Mouse (Mus musculus): ENCODE data around the gene Pitpnm2. TPM values are rescaled to one million over a fixed set of nuclear protein-coding genes. Genes with fewer than 3 reads are reported as not detected.
A peak's percentile ranks its signal among the peaks of the same experiment; 100 is the strongest.

Gene Pitpnm2
- polyA plus RNA-seq, 1 experiment from 2014 or later = 5.1 TPM

DNA sequence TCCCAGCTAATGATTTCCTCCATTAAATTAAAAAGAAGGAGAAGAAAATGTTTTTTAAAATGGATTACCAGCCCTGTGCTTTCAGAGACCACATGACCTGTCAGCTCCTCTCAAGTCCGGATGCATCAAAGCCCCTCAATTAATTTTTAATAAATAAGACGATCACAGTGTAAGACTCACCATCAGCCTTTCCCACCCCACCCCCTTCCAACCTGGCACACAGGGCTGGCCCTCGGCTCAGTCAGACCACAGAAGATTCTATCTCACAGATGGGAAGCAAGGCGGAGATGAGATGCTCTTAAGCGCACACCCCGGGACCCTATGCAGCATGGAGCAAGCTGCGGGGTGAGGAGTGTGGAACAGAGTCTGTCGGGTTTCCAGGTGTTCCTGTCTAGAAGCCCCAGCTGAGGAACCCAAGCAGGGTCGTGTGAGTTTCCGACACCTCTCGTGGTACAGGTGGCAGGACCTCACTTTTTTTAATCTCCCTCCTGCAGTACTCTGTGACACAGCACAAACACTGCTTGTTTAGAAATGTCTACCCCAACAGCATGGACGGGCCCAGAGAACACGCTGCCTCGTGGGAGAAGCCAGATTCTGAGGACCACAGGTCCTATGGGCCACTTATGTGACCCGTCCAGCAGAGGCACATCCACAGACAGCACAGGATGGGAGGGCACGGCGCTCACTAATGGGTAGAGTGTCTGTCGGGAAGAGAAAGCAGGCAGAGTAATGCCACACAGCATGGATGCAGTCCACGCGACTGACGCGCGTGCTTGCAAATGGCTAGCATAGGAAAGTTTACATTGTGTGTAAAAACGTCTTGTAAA is 56.1 kb downstream of the Pitpnm2 start:
- WGBS = 71% methylated on average over 24 of the region's 24 CpGs
- no peaks in the 10 kb centered on the region for H3K36me3 ChIP-seq
- no peak overlapping the region for H3K9ac ChIP-seq
- peaks cover 7% of the 10 kb centered on the region; the same call in 1 of the 2 replicates for H3K4me1 ChIP-seq
- H3K27me3 ChIP-seq (replicated peaks) = no peaks in the 10 kb centered on the region
- H3K9me3 ChIP-seq = no peaks in the 10 kb centered on the region
- no peak for ATAC-seq (ENCODE audit: insufficient read depth, low FRiP score, low read depth)
- H3K4me3 ChIP-seq (replicated peaks) = no peak overlapping the region
- no peak overlapping the region for H3K27ac ChIP-seq
- no peak overlapping the region for H3K4me2 ChIP-seq

DNA sequence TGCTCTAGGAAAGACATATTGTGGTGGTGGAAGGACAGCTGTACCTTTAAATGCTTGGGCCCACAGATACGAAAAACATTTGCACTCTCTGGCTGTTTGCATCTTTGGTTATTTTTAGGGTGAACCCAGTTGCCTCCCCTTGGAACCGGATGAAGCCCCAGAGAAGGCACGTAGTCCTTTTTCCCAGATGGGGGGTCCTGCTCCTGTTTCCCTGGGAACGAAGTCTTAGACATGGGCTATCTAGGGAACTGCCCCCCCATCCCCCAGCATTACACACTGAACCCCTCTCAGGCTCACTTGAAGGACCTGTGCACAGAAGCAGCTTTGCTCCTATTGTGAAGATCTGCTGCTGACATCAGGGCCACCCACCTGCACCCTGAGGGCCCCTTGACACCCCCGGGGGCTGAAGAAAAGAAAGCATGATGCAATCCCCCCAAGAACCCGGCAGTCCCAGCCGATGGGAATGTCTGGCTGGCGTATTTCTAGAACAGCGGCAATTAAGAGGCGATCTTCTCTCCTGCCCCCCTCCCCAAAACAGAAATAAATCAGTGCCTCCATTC is 56.8 kb downstream of the Pitpnm2 start:
- no peak for ATAC-seq (ENCODE audit: insufficient read depth, low FRiP score, low read depth)
- Histone ChIP-seq H3K27ac (no peak overlapping the region), H3K36me3 (no peaks in the 10 kb centered on the region), H3K4me3 (replicated peaks) (no peak overlapping the region), H3K4me1 (peaks cover 9% of the 10 kb centered on the region), H3K27me3 (replicated peaks) (no peaks in the 10 kb centered on the region), H3K9ac (no peak overlapping the region), H3K9me3 (no peaks in the 10 kb centered on the region), H3K4me2 (no peak overlapping the region)
- WGBS = 72% methylated on average over 10 of the region's 10 CpGs

DNA sequence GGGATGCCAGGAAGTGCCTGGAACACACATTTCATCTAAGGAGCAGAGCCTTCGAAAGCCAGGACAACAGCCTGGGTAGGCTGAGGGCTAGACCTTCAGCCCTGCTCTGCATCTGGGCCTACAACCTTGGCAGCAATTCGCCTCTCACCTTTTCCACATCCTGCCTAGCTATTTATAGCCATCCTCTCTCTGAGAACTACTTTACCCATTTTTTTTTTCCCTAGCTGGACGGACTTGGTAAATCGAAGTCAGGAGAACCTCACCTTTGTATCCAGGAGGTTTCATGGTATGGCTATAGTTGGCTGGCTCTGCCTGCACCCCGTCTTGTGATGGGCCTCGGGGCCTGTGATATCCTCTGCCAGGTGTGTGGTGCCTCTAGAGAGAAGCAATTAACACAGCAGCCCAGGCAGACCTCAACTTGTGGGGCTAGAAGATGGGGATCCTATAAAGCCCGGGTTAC is 57.3 kb downstream of the Pitpnm2 start:
- no peak overlapping the region for H3K4me2 ChIP-seq
- H3K4me1 ChIP-seq = peaks cover 14% of the 10 kb centered on the region
- H3K9ac ChIP-seq = no peak overlapping the region
- 73% methylated on average over 7 of the region's 7 CpGs for WGBS
- H3K4me3 ChIP-seq (replicated peaks) = no peak overlapping the region
- no peak for ATAC-seq (ENCODE audit: insufficient read depth, low FRiP score, low read depth)
- H3K27me3 ChIP-seq (replicated peaks) = no peaks in the 10 kb centered on the region
- H3K36me3 ChIP-seq = no peaks in the 10 kb centered on the region
- H3K27ac ChIP-seq = no peak overlapping the region
- no peaks in the 10 kb centered on the region for H3K9me3 ChIP-seq

DNA sequence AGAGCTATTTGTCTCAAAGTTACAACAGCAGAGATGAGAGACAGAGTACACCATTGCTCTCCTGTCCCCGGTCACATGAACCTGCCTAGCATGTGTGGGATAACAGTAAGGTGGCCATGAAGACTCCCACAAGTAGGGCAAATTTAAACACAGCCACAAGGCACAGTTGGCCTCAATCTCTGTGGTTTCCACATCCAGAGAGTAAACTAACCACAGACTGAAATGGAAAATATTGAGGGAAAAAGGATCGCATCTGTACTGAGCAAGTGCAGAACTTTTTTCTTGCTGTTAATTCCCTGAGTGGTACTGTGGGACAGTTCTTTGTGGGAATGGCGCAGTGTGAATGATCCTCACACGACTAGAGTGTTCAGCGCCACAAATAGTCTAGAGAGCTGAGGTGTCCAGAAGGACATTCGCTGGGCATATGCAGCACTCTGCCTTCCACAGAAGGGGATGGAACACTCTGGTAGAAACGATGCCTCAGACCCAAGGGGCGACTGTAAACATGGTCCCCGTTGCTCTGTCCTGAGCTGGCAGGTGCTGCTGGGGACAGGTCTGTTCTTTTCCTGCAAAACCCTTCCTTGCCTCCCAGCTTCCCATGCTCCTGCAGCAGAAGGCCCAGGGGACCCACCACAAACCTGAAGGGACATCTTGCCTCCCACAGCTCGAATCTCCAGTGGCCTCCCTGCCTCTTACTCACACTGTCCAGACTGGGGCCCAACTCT is 59.3 kb downstream of the Pitpnm2 start:
- H3K27me3 ChIP-seq (replicated peaks) = no peaks in the 10 kb centered on the region
- no peak for ATAC-seq (ENCODE audit: insufficient read depth, low FRiP score, low read depth)
- no peaks in the 10 kb centered on the region for H3K9me3 ChIP-seq
- no peaks in the 10 kb centered on the region for H3K36me3 ChIP-seq
- no peak overlapping the region for H3K4me3 ChIP-seq (replicated peaks)
- 76% methylated on average over 10 of the region's 10 CpGs for WGBS
- H3K4me2 ChIP-seq = no peak overlapping the region
- H3K27ac ChIP-seq = no peak overlapping the region
- no peak overlapping the region for H3K9ac ChIP-seq
- peaks cover 24% of the 10 kb centered on the region for H3K4me1 ChIP-seq

DNA sequence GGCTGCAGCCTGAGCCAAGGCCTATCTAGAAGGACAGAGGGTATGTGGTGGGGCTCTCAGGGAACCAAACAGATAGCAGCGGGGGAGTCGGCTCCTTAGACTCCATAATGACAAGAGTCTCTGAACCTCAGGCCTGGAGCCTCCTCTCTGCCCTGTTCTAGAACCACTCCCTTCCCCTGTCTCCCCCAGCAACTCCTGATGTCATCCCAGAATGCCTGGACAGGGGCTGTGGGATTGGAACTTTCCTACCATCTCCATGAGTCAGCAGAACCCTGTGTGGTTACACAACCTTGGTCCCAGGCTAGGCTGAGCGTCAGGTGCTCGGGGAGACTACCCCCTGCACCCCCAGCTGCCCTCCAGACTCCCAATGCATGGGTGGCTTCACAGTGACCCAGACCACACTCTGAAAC is 60.0 kb downstream of the Pitpnm2 start:
- no peak overlapping the region for H3K4me2 ChIP-seq
- H3K4me3 ChIP-seq (replicated peaks) = no peak overlapping the region
- no peaks in the 10 kb centered on the region for H3K36me3 ChIP-seq
- no peak for ATAC-seq (ENCODE audit: insufficient read depth, low FRiP score, low read depth)
- no peak overlapping the region for H3K9ac ChIP-seq
- no peaks in the 10 kb centered on the region for H3K27me3 ChIP-seq (replicated peaks)
- H3K4me1 ChIP-seq = peaks cover 27% of the 10 kb centered on the region
- no peak overlapping the region for H3K27ac ChIP-seq
- H3K9me3 ChIP-seq = no peaks in the 10 kb centered on the region
- WGBS = 86% methylated on average over 4 of the region's 4 CpGs

DNA sequence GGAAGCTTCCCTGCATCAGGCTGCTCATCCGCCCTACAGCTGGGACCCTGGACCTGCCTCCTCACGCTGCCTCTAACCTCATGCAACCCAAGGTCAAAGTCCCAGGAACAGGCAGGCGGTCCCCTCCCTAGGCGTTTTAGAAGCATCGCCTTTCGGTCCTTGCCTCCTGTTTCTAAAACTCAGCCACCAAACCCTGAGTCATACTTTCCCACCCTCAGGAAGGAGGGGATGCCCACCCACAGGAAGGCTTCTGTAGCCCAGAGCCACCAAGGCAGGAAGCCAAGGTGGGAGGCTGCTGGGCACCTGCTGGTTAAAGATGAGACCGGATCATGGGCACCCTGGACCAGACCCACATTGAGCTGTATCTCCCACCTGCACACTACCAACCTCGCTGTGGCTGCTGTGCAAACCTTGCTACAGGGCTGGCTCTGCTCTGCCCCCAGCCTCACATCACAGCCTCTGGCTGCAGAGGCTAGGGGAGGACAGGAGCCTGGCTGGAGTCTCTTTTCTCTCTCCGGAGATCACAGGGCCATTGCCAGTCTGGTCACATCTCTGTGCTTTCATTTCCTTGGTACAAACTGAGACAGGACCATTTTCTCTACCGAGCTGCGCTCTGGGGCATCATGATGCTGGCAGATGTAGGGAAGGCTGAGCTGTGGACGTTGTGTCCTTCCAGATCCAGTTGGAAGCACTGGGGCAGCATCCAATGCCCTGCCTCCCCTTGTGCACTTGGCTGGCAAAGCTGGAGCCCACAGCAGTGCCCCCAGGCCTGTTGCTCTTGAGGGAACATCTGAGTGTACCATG is 61.9 kb downstream of the Pitpnm2 start:
- no peaks in the 10 kb centered on the region for H3K9me3 ChIP-seq
- no peaks in the 10 kb centered on the region for H3K36me3 ChIP-seq
- no peak overlapping the region for H3K4me3 ChIP-seq (replicated peaks)
- peaks cover 21% of the 10 kb centered on the region for H3K4me1 ChIP-seq
- ATAC-seq (ENCODE audit: insufficient read depth, low FRiP score, low read depth) = no peak
- peak overlapping the region; percentile 37; the same call in 1 of the 2 replicates for H3K4me2 ChIP-seq
- no peak overlapping the region for H3K9ac ChIP-seq
- 0 out of 2 replicates have a peak overlapping the region, but pooled peaks have one; percentile 17 for H3K27ac ChIP-seq
- WGBS = 61% methylated on average over 12 of the region's 12 CpGs
- no peaks in the 10 kb centered on the region for H3K27me3 ChIP-seq (replicated peaks)

DNA sequence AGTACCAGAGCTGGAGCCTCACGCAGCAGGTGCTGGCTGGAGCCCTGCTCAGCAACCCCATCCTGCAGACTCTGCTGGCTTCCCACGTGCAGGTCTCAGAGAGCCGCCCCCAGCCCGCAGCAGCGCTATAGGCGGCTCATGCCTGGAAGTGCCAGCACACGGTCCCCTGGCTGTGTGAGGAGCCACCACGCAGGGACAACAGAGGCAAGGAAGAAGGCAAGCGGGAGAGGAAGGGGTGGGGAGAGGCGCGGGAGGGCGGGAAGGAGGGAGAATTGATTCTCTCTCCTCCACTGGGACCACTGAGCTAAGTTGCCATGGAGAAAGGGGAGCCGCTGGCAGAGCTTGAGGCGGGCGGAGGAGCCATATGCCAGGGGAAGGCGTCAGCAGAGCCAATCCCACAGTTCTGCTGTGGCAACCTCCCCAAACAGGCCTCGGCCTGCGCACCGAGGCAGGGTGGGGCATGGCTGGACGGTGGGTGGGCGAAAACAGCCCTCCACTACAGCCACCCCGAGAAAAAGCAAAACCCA is 62.5 kb downstream of the Pitpnm2 start:
- Histone ChIP-seq H3K9ac (no peak overlapping the region), H3K36me3 (no peaks in the 10 kb centered on the region), H3K9me3 (no peaks in the 10 kb centered on the region), H3K4me2 (peak overlapping the region; percentile 37; the same call in 1 of the 2 replicates), H3K27me3 (replicated peaks) (no peaks in the 10 kb centered on the region), H3K27ac (0 out of 2 replicates have a peak overlapping the region, but pooled peaks have one; percentile 17), H3K4me3 (replicated peaks) (no peak overlapping the region), H3K4me1 (peaks cover 20% of the 10 kb centered on the region)
- ATAC-seq (ENCODE audit: insufficient read depth, low FRiP score, low read depth) = no peak; the same call in 1 of the 2 replicates
- WGBS = 28% methylated on average over 22 of the region's 22 CpGs

DNA sequence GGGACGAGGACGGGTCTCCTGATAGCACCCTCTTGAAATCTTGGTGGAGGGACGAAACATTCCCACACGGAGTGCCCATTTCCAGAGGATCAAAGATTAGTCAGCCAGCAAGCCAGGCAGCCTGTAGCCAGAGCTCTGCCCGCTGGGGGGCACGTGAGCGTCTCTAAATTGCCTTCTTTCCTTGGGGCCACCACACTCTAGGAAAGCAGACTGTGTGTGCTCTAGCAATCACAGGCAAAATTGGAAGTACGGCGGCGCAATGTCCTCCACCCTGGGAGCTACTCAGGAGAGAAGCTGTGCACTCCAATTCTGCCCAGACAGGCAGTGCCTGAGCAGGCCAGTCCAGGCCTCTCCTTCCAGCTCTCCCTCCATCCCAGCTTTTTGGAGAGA is 63.1 kb downstream of the Pitpnm2 start:
- no peak overlapping the region for H3K4me3 ChIP-seq (replicated peaks)
- H3K4me2 ChIP-seq = no peak overlapping the region
- no peaks in the 10 kb centered on the region for H3K9me3 ChIP-seq
- peaks cover 21% of the 10 kb centered on the region for H3K4me1 ChIP-seq
- no peak for ATAC-seq (ENCODE audit: insufficient read depth, low FRiP score, low read depth)
- no peak overlapping the region for H3K9ac ChIP-seq
- no peaks in the 10 kb centered on the region for H3K27me3 ChIP-seq (replicated peaks)
- no peak overlapping the region for H3K27ac ChIP-seq
- H3K36me3 ChIP-seq = no peaks in the 10 kb centered on the region
- WGBS = 70% methylated on average over 10 of the region's 10 CpGs

DNA sequence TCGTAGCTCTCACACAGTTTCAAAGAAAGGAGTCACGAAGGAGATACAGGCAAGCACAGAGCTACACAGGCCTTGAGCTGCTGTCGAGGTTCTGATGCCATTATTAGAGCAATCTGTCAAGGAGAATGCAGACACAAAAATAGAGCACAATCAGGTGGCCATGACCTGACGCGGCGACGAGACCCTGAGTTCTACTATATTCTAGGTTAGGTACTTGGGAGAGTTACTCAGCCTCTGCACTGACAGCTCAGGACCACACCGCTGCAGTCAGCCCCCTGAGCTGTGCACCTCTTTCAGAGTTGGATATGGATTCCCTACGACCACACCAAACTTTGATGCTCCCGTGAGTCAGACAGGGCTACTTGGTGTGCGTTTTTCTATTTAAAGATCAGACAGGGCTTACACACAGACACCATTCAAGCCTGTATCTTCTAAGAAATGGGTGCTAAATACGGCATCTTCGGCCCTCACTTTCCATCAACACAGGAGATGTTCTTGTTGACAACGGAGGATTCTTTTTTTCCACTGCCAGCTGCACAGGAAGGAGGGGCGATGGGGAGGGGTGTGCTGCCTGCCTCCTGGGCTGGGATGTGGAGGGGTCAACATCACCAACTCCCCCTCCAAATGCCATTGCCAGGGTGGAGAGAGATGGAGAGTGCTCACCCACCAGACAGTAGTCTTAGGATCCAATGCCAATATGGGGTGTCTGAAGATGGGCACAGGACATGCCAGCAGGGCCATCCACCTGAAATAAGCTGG is 63.7 kb downstream of the Pitpnm2 start:
- 74% methylated on average over 15 of the region's 15 CpGs for WGBS
- Histone ChIP-seq H3K36me3 (no peaks in the 10 kb centered on the region), H3K27me3 (replicated peaks) (no peaks in the 10 kb centered on the region), H3K27ac (no peak overlapping the region), H3K4me1 (peaks cover 24% of the 10 kb centered on the region), H3K4me3 (replicated peaks) (no peak overlapping the region), H3K9ac (no peak overlapping the region), H3K4me2 (no peak overlapping the region), H3K9me3 (no peaks in the 10 kb centered on the region)
- no peak for ATAC-seq (ENCODE audit: insufficient read depth, low FRiP score, low read depth)

DNA sequence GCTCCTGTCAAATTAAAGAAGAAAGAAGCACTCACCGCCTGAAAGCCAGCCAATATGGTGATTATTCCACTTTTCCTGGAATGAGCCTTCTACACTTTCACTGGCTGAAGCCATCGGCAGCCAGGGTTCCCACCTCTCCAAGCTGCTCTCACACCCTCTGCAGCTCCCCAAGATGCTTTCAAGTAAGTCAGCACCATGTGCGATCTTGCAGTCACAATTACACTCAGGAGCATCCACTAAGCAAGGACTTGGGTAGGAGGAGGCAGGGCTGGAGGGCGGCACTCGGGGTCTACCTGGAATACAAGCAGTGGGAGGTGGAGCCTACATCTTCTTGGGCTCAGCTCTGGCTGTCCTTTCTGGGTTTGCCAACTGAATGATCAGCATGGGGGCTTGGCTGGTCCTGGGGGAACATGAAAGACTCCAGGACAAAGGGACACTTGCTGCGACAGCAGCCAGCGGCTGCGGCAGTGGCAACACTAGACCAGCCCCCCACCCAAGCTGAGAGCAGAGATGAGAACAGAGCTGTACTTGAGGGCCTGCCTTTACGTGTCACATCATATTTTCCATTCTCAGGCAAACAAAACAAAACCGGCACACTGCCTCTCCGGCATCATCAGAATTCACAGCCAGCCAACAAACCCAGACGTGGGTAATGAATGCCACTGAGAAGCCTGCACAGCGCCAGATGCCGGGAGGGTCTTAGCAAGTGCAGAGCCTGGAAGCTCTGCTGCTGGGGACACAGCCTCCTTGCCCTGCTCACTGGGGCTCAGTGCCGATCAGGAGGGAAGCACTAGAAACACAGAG is 64.5 kb downstream of the Pitpnm2 start:
- no peak for ATAC-seq (ENCODE audit: insufficient read depth, low FRiP score, low read depth)
- Histone ChIP-seq H3K27me3 (replicated peaks) (no peaks in the 10 kb centered on the region), H3K4me3 (replicated peaks) (no peak overlapping the region), H3K4me1 (peaks cover 28% of the 10 kb centered on the region), H3K36me3 (no peaks in the 10 kb centered on the region), H3K9ac (no peak overlapping the region), H3K27ac (no peak overlapping the region), H3K9me3 (no peaks in the 10 kb centered on the region), H3K4me2 (no peak overlapping the region)
- WGBS = 51% methylated on average over 15 of the region's 15 CpGs
